Mouse (Mus musculus): ENCODE measurements at regions not wholly inside any gene's neighbourhood (a gene's known extent, or its start where the extent isn't known, plus 50 kb on each side); places are given as distances from the start of the nearest gene placed in this dataset.

GRCm38 (mm10) chr8:92246301-92246700 is 111.1 kb upstream of the Irx5 start:
- ATAC-seq (ENCODE audit: low read depth) (no peak), DNase-seq (no peak)
- no peaks in the 10 kb centered on the region for H3K27me3 ChIP-seq
- no peaks in the 10 kb centered on the region for H3K4me1 ChIP-seq (replicated peaks)
- no peak overlapping the region for H3K27ac ChIP-seq
- no peak overlapping the region for H3K4me3 ChIP-seq (replicated peaks)
- 63% methylated on average over 4 of the region's 4 CpGs for WGBS (ENCODE audit: insufficient replicate concordance)
- H3K36me3 ChIP-seq = no peaks in the 10 kb centered on the region
- no peak overlapping the region for H3K4me2 ChIP-seq
- no peak overlapping the region for H3K9ac ChIP-seq
- no peaks in the 10 kb centered on the region for H3K9me3 ChIP-seq (replicated peaks)

GRCm38 (mm10) chr8:92240686-92241275 is 116.6 kb upstream of the Irx5 start:
- ATAC-seq (ENCODE audit: low read depth) = no peak
- no peaks in the 10 kb centered on the region for H3K36me3 ChIP-seq
- no peaks in the 10 kb centered on the region for H3K4me1 ChIP-seq (replicated peaks)

DNA sequence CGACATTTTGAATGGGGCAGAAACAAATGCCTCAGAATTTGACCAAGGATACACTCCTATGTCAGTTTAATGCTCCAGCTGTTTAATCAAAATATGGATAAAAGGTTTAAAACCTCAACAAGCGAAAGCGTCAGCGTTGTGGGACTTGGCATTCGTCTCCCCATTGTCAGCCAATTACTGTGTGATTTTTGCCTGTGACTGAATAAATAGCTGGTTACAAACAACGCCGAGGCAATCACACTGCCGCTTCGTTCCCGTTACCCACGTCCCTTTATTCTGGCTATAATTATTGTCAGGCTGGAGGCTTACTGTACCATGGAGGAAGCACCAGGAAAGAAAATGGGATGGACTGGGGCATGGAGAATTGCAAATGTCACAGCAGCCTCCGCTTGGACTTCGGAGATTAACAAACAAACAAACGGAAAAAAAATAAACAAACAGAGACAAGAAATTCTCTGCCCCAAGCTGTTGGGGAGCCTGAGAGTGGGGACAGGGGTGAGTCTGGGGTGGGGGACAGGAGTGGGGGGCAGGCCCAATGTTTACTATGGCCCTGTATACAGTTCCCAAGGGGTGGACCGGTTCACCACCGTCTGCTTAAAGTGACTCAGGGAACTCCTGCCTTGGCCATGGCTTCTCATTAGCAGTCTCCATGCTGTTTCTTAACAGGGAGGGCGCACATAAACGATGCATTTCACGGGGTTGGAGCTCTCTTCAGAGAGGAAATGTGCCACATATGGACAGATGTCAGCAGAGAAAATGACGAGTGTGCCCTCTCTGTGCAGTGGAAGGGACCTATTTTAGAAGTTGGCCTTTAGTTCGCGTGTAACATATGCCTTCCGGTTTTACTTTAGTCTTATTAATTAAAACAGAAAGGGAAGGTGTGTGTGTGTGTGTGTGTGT is 125.8 kb upstream of the Irx5 start:
- ATAC-seq (ENCODE audit: low read depth) (no peak), DNase-seq (no peak)
- Histone ChIP-seq H3K27ac (no peak overlapping the region), H3K9ac (no peak overlapping the region), H3K9me3 (replicated peaks) (no peaks in the 10 kb centered on the region), H3K36me3 (no peaks in the 10 kb centered on the region), H3K27me3 (no peaks in the 10 kb centered on the region), H3K4me2 (no peak overlapping the region), H3K4me3 (replicated peaks) (no peak overlapping the region), H3K4me1 (replicated peaks) (no peaks in the 10 kb centered on the region)
- 66% methylated on average over 23 of the region's 23 CpGs for WGBS (ENCODE audit: insufficient replicate concordance)

More at GRCm38 (mm10) chr8:92240686-92241275, 116.6 kb upstream of the Irx5 start:
- Histone ChIP-seq H3K4me3 (replicated peaks) (no peak overlapping the region), H3K9me3 (replicated peaks) (no peaks in the 10 kb centered on the region), H3K4me2 (no peak overlapping the region), H3K27ac (no peak overlapping the region), H3K27me3 (no peaks in the 10 kb centered on the region), H3K9ac (no peak overlapping the region)
- DNase-seq = no peak
- WGBS (ENCODE audit: insufficient replicate concordance) = 70% methylated on average over 13 of the region's 13 CpGs

DNA sequence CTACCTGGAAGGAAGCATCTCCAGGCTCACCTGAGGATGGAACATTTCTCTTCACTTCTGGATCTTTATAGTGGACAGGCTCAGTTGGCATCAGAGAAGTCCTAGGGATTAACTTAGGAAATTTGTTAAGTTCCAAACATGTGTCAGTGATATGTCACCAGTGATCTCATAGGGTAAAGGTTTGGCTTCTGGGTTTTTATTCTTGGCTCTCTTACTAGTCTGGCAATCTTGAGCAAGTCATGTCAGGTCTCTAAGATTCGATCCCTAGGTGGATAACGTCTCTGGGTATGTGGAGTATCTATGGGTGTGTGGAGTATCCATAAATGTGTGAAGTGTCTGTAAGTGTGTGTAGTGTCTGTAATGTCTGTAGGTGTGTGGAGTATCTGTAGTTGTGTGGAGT is 127.9 kb upstream of the Irx5 start:
- no peaks in the 10 kb centered on the region for H3K27me3 ChIP-seq
- WGBS (ENCODE audit: insufficient replicate concordance) = 58% methylated on average over 2 of the region's 2 CpGs
- H3K4me3 ChIP-seq (replicated peaks) = no peak overlapping the region
- H3K9me3 ChIP-seq (replicated peaks) = no peaks in the 10 kb centered on the region
- no peak for DNase-seq
- H3K36me3 ChIP-seq = no peaks in the 10 kb centered on the region
- H3K9ac ChIP-seq = no peak overlapping the region
- ATAC-seq (ENCODE audit: low read depth) = no peak
- H3K4me1 ChIP-seq (replicated peaks) = no peaks in the 10 kb centered on the region
- H3K4me2 ChIP-seq = no peak overlapping the region
- no peak overlapping the region for H3K27ac ChIP-seq

GRCm38 (mm10) chr8:92224929-92225328 is 132.5 kb upstream of the Irx5 start:
- ATAC-seq (ENCODE audit: low read depth) = no peak
- H3K36me3 ChIP-seq = no peaks in the 10 kb centered on the region
- H3K27ac ChIP-seq = no peak overlapping the region
- H3K4me2 ChIP-seq = no peak overlapping the region
- DNase-seq = no peak
- H3K4me1 ChIP-seq (replicated peaks) = no peaks in the 10 kb centered on the region
- no peaks in the 10 kb centered on the region for H3K9me3 ChIP-seq (replicated peaks)
- WGBS (ENCODE audit: insufficient replicate concordance) = 57% methylated on average over 3 of the region's 3 CpGs
- H3K9ac ChIP-seq = no peak overlapping the region
- H3K27me3 ChIP-seq = no peaks in the 10 kb centered on the region
- no peak overlapping the region for H3K4me3 ChIP-seq (replicated peaks)

- no peak overlapping the region for H3K4me3 ChIP-seq (replicated peaks)
- no peak for ATAC-seq (ENCODE audit: low read depth)
- H3K27ac ChIP-seq = no peak overlapping the region
- no peaks in the 10 kb centered on the region for H3K4me1 ChIP-seq (replicated peaks)
- H3K36me3 ChIP-seq = no peaks in the 10 kb centered on the region
- no peak overlapping the region for H3K9ac ChIP-seq
- no peaks in the 10 kb centered on the region for H3K9me3 ChIP-seq (replicated peaks)
- 34% methylated on average over 3 of the region's 3 CpGs for WGBS (ENCODE audit: insufficient replicate concordance)
- no peak overlapping the region for H3K4me2 ChIP-seq
- DNase-seq = no peak
- H3K27me3 ChIP-seq = no peaks in the 10 kb centered on the region
These were observed 134.4 kb upstream of the Irx5 start for GRCm38 (mm10) chr8:92222992-92223391.

GRCm38 (mm10) chr8:92219181-92219890 is 138.1 kb upstream of the Irx5 start:
- Histone ChIP-seq H3K27me3 (no peaks in the 10 kb centered on the region), H3K27ac (no peak overlapping the region), H3K4me1 (replicated peaks) (no peaks in the 10 kb centered on the region), H3K9me3 (replicated peaks) (no peaks in the 10 kb centered on the region), H3K4me3 (replicated peaks) (no peak overlapping the region), H3K9ac (no peak overlapping the region), H3K4me2 (no peak overlapping the region), H3K36me3 (no peaks in the 10 kb centered on the region)
- 58% methylated on average over 9 of the region's 9 CpGs for WGBS (ENCODE audit: insufficient replicate concordance)
- DNase-seq = no peak
- ATAC-seq (ENCODE audit: low read depth) = no peak

GRCm38 (mm10) chr8:92217521-92217920 is 139.9 kb upstream of the Irx5 start:
- Histone ChIP-seq H3K9ac (no peak overlapping the region), H3K4me1 (replicated peaks) (no peaks in the 10 kb centered on the region), H3K27ac (no peak overlapping the region), H3K27me3 (no peaks in the 10 kb centered on the region), H3K9me3 (replicated peaks) (no peaks in the 10 kb centered on the region), H3K4me2 (no peak overlapping the region), H3K36me3 (no peaks in the 10 kb centered on the region), H3K4me3 (replicated peaks) (no peak overlapping the region)
- no peak for ATAC-seq (ENCODE audit: low read depth)
- DNase-seq = no peak
- 58% methylated on average over 2 of the region's 2 CpGs for WGBS (ENCODE audit: insufficient replicate concordance)

GRCm38 (mm10) chr8:92216176-92216575 is 141.2 kb upstream of the Irx5 start:
- Histone ChIP-seq H3K4me1 (replicated peaks) (no peaks in the 10 kb centered on the region), H3K27me3 (no peaks in the 10 kb centered on the region), H3K4me3 (replicated peaks) (no peak overlapping the region), H3K9ac (no peak overlapping the region), H3K27ac (no peak overlapping the region), H3K9me3 (replicated peaks) (no peaks in the 10 kb centered on the region), H3K36me3 (no peaks in the 10 kb centered on the region), H3K4me2 (no peak overlapping the region)
- DNase-seq (no peak), ATAC-seq (ENCODE audit: low read depth) (no peak)
- 10% methylated on average over 4 of the region's 5 CpGs for WGBS (ENCODE audit: insufficient replicate concordance)

GRCm38 (mm10) chr8:92212786-92213535 is 144.5 kb upstream of the Irx5 start:
- Histone ChIP-seq H3K27ac (no peak overlapping the region), H3K9me3 (replicated peaks) (no peaks in the 10 kb centered on the region), H3K27me3 (no peaks in the 10 kb centered on the region), H3K36me3 (no peaks in the 10 kb centered on the region), H3K4me2 (no peak overlapping the region), H3K4me1 (replicated peaks) (no peaks in the 10 kb centered on the region), H3K4me3 (replicated peaks) (no peak overlapping the region), H3K9ac (no peak overlapping the region)
- ATAC-seq (ENCODE audit: low read depth) = no peak
- DNase-seq = no peak
- 78% methylated on average over 14 of the region's 14 CpGs for WGBS (ENCODE audit: insufficient replicate concordance)

GRCm38 (mm10) chr8:92209081-92209480 is 148.3 kb upstream of the Irx5 start:
- ATAC-seq (ENCODE audit: low read depth) = no peak

More at GRCm38 (mm10) chr8:92209081-92209480, 148.3 kb upstream of the Irx5 start:
- Histone ChIP-seq H3K27ac (no peak overlapping the region), H3K4me2 (no peak overlapping the region), H3K9ac (no peak overlapping the region), H3K4me3 (replicated peaks) (no peak overlapping the region), H3K36me3 (no peaks in the 10 kb centered on the region), H3K27me3 (no peaks in the 10 kb centered on the region), H3K4me1 (replicated peaks) (no peaks in the 10 kb centered on the region), H3K9me3 (replicated peaks) (no peaks in the 10 kb centered on the region)
- no peak for DNase-seq
- 53% methylated on average over 5 of the region's 5 CpGs for WGBS (ENCODE audit: insufficient replicate concordance)
